Mouse (Mus musculus) thymus, adult 2 months (tissue): Measurements from ENCODE around the gene Gpr75. TPM values are rescaled to one million over a fixed set of nuclear protein-coding genes. Genes with fewer than 3 reads are reported as not detected.

ENCODE experiments used
- DNase-seq: peaks from one replicate; pipeline ENCODE4 v3.0.0; 2021
- H3K27ac ChIP-seq: fragments of 200-500 bp; 2 replicates; pipeline ENCODE4 v1.5.1; 2012; ENCODE audit warnings: low read length, control low read depth; ENCODE audit not compliant: control insufficient read depth, insufficient read depth
- H3K27me3 ChIP-seq: fragments of 200-500 bp; 2 replicates; pipeline ENCODE4 v1.6.1; 2012; ENCODE audit warnings: mild to moderate bottlenecking, low read length, moderate library complexity, mixed read lengths; ENCODE audit not compliant: control insufficient read depth, insufficient read depth
- H3K36me3 ChIP-seq: fragments of 200-500 bp; 2 replicates; pipeline ENCODE4 v1.6.1; 2012; ENCODE audit warnings: mild to moderate bottlenecking, low read length, moderate library complexity; ENCODE audit not compliant: control insufficient read depth, insufficient read depth
- H3K4me1 ChIP-seq: fragments of 200-500 bp; replicated peaks from 2 replicates; pipeline ENCODE4 v1.6.1; 2012; ENCODE audit warnings: low read length; ENCODE audit not compliant: control insufficient read depth, insufficient read depth
- H3K4me3 ChIP-seq: fragments of 200-500 bp; 2 replicates; pipeline ENCODE4 v1.5.1; 2012; ENCODE audit warnings: mild to moderate bottlenecking, low read length, control low read depth, moderate library complexity; ENCODE audit not compliant: control insufficient read depth, insufficient read depth
- CTCF ChIP-seq: fragments of 200-500 bp; IDR thresholded peaks from 2 replicates; pipeline ENCODE4 v1.5.1; 2012; ENCODE audit warnings: mild to moderate bottlenecking, control low read depth, low read length, moderate library complexity, borderline replicate concordance; ENCODE audit not compliant: control insufficient read depth, poor library complexity, insufficient read depth; ENCODE audit errors: extremely low read depth
- POLR2A ChIP-seq: fragments of 200-500 bp; IDR thresholded peaks from 2 replicates; pipeline ENCODE4 v1.6.1; 2012; ENCODE audit warnings: mild to moderate bottlenecking, low read length, control low read depth, moderate library complexity; ENCODE audit not compliant: control insufficient read depth, poor library complexity, insufficient read depth; ENCODE audit errors: extremely low read depth
- WGBS: fragments of 180-500 bp; shearing (Covaris S2); methylation state at CpG from one replicate; pipeline ENCODE4 v1.1.7; 2018; 5-methylcytosine and 5-hydroxymethylcytosine counted together
- polyA plus RNA-seq: library from polyadenylated mRNA; depleted of rRNA; stranded (reverse); fragments of >200 nt; gene quantifications from 2 replicates; pipeline ENCODE4 v1.2.3, GENCODE M21; 2012; rRNA removed

Gpr75 gene
- polyA plus RNA-seq, 1 experiment: 0.09 TPM

GRCm38 (mm10) chr11:30899312-30899711 is 14.2 kb downstream of the Gpr75 start:
- no peaks in the 10 kb centered on the region for H3K27me3 ChIP-seq
- TF ChIP-seq POLR2A (no peak), CTCF (no peak)
- no peak for DNase-seq

GRCm38 (mm10) chr11:30912311-30912710 is 27.2 kb downstream of the Gpr75 start:
- Histone ChIP-seq H3K36me3 (no peaks in the 10 kb centered on the region), H3K27ac (no peak overlapping the region), H3K27me3 (no peaks in the 10 kb centered on the region), H3K4me1 (no peaks in the 10 kb centered on the region), H3K4me3 (no peak overlapping the region)
- 94% methylated on average over 3 of the region's 3 CpGs for WGBS
- no peak for DNase-seq
- no peak for TF ChIP-seq POLR2A

More at GRCm38 (mm10) chr11:30899312-30899711, 14.2 kb downstream of the Gpr75 start:
- Histone ChIP-seq H3K4me3 (no peak overlapping the region), H3K4me1 (no peaks in the 10 kb centered on the region), H3K36me3 (no peaks in the 10 kb centered on the region), H3K27ac (no peak overlapping the region)

GRCm38 (mm10) chr11:30920641-30921040 is 35.5 kb downstream of the Gpr75 start:
- Histone ChIP-seq H3K27ac (no peak overlapping the region), H3K36me3 (no peaks in the 10 kb centered on the region), H3K27me3 (no peaks in the 10 kb centered on the region), H3K4me3 (no peak overlapping the region), H3K4me1 (no peaks in the 10 kb centered on the region)
- TF ChIP-seq CTCF (no peak), POLR2A (no peak)
- WGBS: 100% methylated on average over 1 of the region's 1 CpGs
- DNase-seq: no peak

GRCm38 (mm10) chr11:30923283-30923682 is 38.1 kb downstream of the Gpr75 start:
- DNase-seq: no peak
- H3K36me3 ChIP-seq: no peaks in the 10 kb centered on the region
- TF ChIP-seq CTCF (no peak), POLR2A (no peak)
- no peak overlapping the region for H3K4me3 ChIP-seq
- WGBS: 97% methylated on average over 3 of the region's 3 CpGs
- H3K27ac ChIP-seq: no peak overlapping the region
- no peaks in the 10 kb centered on the region for H3K27me3 ChIP-seq
- no peaks in the 10 kb centered on the region for H3K4me1 ChIP-seq

- no peak for TF ChIP-seq CTCF
- TF ChIP-seq POLR2A: no peak
- Histone ChIP-seq H3K4me1 (no peaks in the 10 kb centered on the region), H3K27ac (no peak overlapping the region), H3K36me3 (peaks cover 4% of the 10 kb centered on the region), H3K4me3 (no peak overlapping the region), H3K27me3 (no peaks in the 10 kb centered on the region)
- DNase-seq: no peak
These were observed 42.9 kb downstream of the Gpr75 start for GRCm38 (mm10) chr11:30928079-30928478.

GRCm38 (mm10) chr11:30928498-30928897 is 43.3 kb downstream of the Gpr75 start:
- Histone ChIP-seq H3K36me3 (peaks cover 4% of the 10 kb centered on the region), H3K27me3 (no peaks in the 10 kb centered on the region), H3K4me3 (no peak overlapping the region), H3K4me1 (no peaks in the 10 kb centered on the region), H3K27ac (no peak overlapping the region)
- TF ChIP-seq CTCF (no peak), POLR2A (no peak)
- WGBS: 94% methylated on average over 1 of the region's 1 CpGs
- no peak for DNase-seq

Other genes starting within 250 kb of the Gpr75 start
- 2.1 and 2.9 TPM in 2 replicates for gene Acyp2, start 235.8 kb upstream of the Gpr75 start, polyA plus RNA-seq
- gene Psme4, start 113.6 kb upstream of the Gpr75 start, polyA plus RNA-seq: 11.8 and 12.8 TPM in 2 replicates
- gene Asb3, start 58 bp downstream of the Gpr75 start, polyA plus RNA-seq: 4.6 and 5.1 TPM in 2 replicates
- 17.2 and 19.8 TPM in 2 replicates for gene Erlec1, start 69.0 kb downstream of the Gpr75 start, polyA plus RNA-seq
- 2.3 and 3.2 TPM in 2 replicates for gene Chac2, start 101.0 kb downstream of the Gpr75 start, polyA plus RNA-seq